Mouse (Mus musculus) urinary bladder, adult 18-20 months (tissue): ENCODE data around the gene Bpifb5.
"Not testable (repeated sequence)": the region's sequence is repeated elsewhere in the genome, so short reads cannot be mapped to it uniquely, and the experiment has no call there.

Experiments used
- DNase-seq, 2 experiments: peaks; one replicate each; pipeline ENCODE4 v3.0.0; 2022; ENCODE audit warnings: low spot score in 2 of 2, mixed read lengths in 2 of 2

The Bpifb5 gene

DNA sequence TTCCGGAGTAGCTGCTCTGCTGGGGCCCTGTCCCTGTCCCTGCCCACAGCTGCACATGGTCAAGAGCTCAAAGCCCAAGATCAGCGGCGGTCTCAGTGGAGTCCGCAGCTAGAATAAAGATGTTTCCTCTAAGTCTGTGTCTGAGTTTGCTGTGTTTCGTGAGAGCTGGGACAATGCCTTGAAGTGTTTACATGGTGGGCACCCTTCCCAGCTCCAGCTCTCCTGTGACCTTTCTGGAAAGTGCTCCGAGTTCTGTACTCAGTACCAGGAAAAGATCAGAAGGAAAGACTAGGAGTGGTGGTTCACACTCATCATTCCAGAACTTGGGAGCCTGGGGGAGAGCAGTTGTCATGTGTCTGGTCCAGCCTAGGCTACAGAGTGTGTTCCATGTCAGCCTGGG, 17.2 kb downstream of the Bpifb5 start:
- DNase-seq = no peak

GRCm38 (mm10) chr2:154242726-154243125, 19.2 kb downstream of the Bpifb5 start:
- DNase-seq = not testable (repeated sequence)

GRCm38 (mm10) chr2:154243356-154244036, 20.0 kb downstream of the Bpifb5 start:
- DNase-seq = no peak

GRCm38 (mm10) chr2:154245322-154245721, 21.8 kb downstream of the Bpifb5 start:
- no peak for DNase-seq

- not testable (repeated sequence) for DNase-seq
These were observed 31.7 kb downstream of the Bpifb5 start for GRCm38 (mm10) chr2:154255254-154255653.

DNA sequence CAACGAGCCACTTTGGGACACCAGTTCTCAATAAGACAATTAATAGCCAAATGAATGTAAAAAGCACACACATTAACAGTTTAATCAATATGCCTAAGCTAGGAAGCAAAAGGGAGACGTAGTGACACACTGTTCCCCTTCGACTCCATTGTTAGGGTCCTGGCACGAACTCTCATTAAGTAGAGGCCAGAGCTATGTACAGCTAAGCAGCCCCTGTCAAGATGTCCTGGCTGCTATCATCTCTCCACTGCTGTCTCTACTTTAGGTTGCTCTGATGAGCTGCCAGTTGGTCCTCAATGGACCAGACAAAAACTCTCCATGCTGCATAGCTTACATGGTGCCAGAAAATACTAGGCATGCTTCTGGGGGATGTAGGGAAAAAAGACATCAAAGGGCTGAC, 32.2 kb downstream of the Bpifb5 start:
- DNase-seq = no peak

DNA sequence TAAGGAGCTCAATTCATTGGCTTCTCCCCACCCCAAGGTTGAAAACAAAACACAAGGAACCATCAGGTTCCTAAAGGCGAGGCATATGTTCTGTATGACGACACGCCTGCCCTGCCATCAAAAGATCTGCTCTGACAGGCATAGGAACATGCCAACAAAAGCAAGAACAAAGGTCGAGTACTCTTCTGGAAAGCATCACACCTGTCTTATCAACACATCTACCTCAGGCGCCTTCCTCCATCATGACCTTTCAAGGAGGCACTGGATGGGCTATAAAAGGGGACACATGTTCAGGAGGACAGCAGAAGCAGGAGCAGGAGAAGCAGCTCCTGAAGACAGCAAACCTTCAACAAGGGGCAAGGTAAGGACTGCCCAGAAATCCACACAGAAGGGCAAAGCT, 34.0 kb downstream of the Bpifb5 start, which contains the start of gene Bpifb9a:
TSS of gene Bpifb9a (plus strand) at position 301 of the 400 bp plus-strand sequence.
- not testable (repeated sequence) for DNase-seq

GRCm38 (mm10) chr2:154264397-154264796, 40.9 kb downstream of the Bpifb5 start:
- DNase-seq = not testable (repeated sequence)
